Mouse (Mus musculus): ENCODE results near the gene Gm20388.

GRCm38 (mm10) chr8:121544276-121544785 is 1633.7 kb downstream of the Gm20388 start, which contains the start of gene 1700018B08Rik:
- TF ChIP-seq TAL1 (IDR thresholded peaks at IDR 0.05; ENCODE audit: low read length) (no peak), GATA1 (IDR thresholded peaks at IDR 0.05; ENCODE audit: low read length) (no peak)

Measured in erythroblast, embryonic 14.5 days (primary cell).